Mouse (Mus musculus) cerebellum, adult 2 months (tissue): ENCODE data around the gene Agbl4.

ENCODE experiments used
- CTCF ChIP-seq: fragments of 200-500 bp; IDR thresholded peaks from 2 replicates; pipeline ENCODE4 v1.5.1; 2011; ENCODE audit warnings: low read depth, mild to moderate bottlenecking, control low read depth, low read length, moderate library complexity, borderline replicate concordance; ENCODE audit not compliant: insufficient read depth
- POLR2A ChIP-seq: fragments of 200-500 bp; IDR thresholded peaks from 2 replicates; pipeline ENCODE4 v1.6.1; 2011; ENCODE audit warnings: low read length, control low read depth, borderline replicate concordance; ENCODE audit not compliant: insufficient read depth

GRCm38 (mm10) chr4:111669369-111669768 is 1271.9 kb downstream of the Agbl4 start:
- TF ChIP-seq POLR2A (no peak), CTCF (no peak)
